Mouse (Mus musculus) megakaryocyte, embryonic 14.5 days (primary cell): ENCODE measurements around the gene Srrm1.

Experiments used
- FLI1 ChIP-seq: IDR thresholded peaks from 2 replicates; pipeline ENCODE4 v1.6.1; 2012; ENCODE audit warnings: low read length, inconsistent platforms, mixed read lengths
- GATA1 ChIP-seq: IDR thresholded peaks from 3 replicates; pipeline ENCODE4 v1.6.1; 2012; ENCODE audit warnings: mixed read lengths, low read length, inconsistent platforms, borderline replicate concordance

DNA sequence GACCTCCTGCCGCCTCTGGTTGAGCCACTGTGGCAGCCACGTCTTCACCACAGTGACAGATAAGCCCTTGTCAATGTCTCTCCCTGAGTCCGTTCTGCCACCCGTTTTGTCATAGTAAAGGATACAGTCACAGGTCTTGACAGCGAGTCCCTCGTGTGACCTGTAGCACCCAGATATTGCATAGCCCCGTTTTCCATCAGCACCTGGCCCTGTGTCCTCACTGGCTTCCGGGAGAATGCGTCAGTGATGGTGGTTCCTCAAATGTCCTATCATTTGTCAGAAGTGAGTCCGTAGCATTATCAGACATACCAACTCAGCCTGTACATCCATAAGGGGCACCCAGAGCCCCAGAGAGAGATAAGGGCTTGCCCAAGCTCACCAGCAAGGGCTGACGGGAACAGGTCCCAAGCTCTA, 38.7 kb downstream of the Srrm1 start:
- TF ChIP-seq GATA1, result no peak; the same call in 2 of the 3 replicates
- TF ChIP-seq FLI1, result no peak
